Comparison of ENCODE assay signal across 19 mouse cellular contexts in genomic region chr7:101014041-101014440, GRCm38 (mm10). TPM values are rescaled to one million over a fixed set of nuclear protein-coding genes. Genes with fewer than 3 reads are reported as not detected.
"Had no signal": no experiment of that assay in that cellular context is flagged by ENCODE, and none has a peak within 500 bp of the region (broad histone marks: within the 10 kb centered on the region; RNA-seq: fewer than 3 reads in every experiment).

No protein-coding gene starts in this region.

- H3K36me3 ChIP-seq: liver, embryonic 13.5 days; liver, embryonic 15.5 days; lung, embryonic 15.5 days; stomach, embryonic 15.5 days had no signal

- H3K4me2 ChIP-seq: liver, embryonic 11.5 days; liver, embryonic 13.5 days; liver, embryonic 15.5 days; lung, embryonic 15.5 days; stomach, embryonic 15.5 days had no signal

- ATAC-seq: liver, postnatal 0 days; lung, postnatal 0 days; midbrain, embryonic 16.5 days had no signal

- H3K9me3 ChIP-seq: liver, embryonic 13.5 days; liver, embryonic 15.5 days; lung, embryonic 15.5 days; stomach, embryonic 15.5 days had no signal

- H3K27ac ChIP-seq: liver, embryonic 13.5 days; liver, embryonic 15.5 days; lung, embryonic 15.5 days; macrophage; stomach, embryonic 15.5 days; stomach, postnatal 0 days had no signal

- H3K9ac ChIP-seq: liver, embryonic 13.5 days; liver, embryonic 15.5 days; liver, postnatal 0 days; lung, embryonic 15.5 days; stomach, embryonic 15.5 days had no signal

- DNase-seq: liver, embryonic 13.5 days; liver, postnatal 0 days; lung, adult 2 months; lung, postnatal 14 days; lung, postnatal 36 days; midbrain, embryonic 14.5 days; right cerebral cortex, postnatal 14 days; thymus, adult 2 months; thymus, postnatal 25 days; thymus, postnatal 4 days had no signal

- H3K4me3 ChIP-seq: liver, embryonic 13.5 days; liver, embryonic 15.5 days; lung, embryonic 15.5 days; stomach, embryonic 15.5 days had no signal

RNA-seq across cellular contexts. Expression of gene P2ry2, which starts 1.4 kb away (rescaled TPM):
- polyA plus RNA-seq: neural tube, embryonic 14.5 days had no signal
